Mouse (Mus musculus): ENCODE results near the gene Irgc1.
"Not testable (repeated sequence)": the region's sequence is repeated elsewhere in the genome, so short reads cannot be mapped to it uniquely, and the experiment has no call there.

Irgc1 gene

GRCm38 (mm10) chr7:24435305-24435704 lies 16.8 kb downstream of the Irgc1 start:
- DNase-seq (ENCODE audit: low read depth, low spot score), result no peak

DNA sequence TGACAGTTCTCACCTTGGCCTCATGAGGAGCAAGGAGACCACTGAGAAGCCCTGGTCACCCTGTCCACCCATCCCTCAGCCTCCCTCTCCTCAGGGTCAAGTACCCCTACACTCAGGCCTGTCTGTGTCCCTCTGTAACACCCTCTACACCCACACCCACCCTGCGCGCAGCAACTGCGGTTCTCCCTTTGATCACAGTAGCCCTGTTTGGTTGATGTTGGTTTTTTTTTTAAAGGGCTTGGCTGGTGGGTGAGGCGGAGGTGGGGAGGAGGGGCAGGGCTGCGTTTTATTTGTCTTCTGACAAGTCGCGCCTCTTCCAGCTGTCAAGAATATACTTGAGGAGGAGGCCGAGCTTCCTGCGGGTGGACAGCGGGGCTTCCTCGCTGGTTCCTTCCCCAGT lies 20.4 kb downstream of the Irgc1 start:
- DNase-seq (ENCODE audit: low read depth, low spot score), result no peak

DNA sequence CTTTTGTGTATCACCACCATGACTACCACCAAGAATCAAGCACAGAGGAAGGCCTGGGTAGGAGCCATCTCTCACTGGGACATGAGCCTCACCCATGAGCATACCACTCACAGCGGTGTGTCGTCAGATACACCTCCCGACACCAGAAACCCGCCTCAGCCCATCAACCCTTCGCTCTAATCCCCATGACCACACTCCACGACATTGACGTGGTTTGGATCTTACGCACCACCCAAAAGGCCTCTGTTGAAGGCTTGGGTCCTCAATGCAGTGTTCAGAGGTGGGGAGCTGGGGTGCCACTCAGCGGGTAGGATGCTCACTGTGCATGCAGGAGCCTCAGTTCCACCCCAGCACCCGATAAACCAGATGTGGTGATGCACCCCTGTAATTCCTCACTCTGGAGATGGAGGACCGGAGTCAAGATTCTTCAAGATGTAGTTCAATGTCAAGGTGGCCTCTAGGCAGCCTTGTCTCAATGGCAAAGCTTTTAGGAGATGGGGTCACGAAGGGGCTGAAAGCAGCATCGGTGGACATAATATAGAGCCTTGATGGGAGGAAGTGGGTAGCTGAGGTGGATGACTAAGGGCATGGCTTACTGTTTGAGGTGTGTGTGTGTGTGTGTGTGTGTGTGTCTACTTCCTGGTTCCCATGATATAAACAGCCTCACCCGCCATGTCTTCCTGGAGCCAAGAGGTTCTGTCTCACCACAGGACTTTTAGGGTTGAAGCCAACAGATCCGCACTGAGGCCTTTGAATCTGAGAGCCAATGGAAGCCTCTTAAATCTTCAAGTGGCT lies 21.3 kb downstream of the Irgc1 start:
- DNase-seq (ENCODE audit: low read depth, low spot score), result no peak

DNA sequence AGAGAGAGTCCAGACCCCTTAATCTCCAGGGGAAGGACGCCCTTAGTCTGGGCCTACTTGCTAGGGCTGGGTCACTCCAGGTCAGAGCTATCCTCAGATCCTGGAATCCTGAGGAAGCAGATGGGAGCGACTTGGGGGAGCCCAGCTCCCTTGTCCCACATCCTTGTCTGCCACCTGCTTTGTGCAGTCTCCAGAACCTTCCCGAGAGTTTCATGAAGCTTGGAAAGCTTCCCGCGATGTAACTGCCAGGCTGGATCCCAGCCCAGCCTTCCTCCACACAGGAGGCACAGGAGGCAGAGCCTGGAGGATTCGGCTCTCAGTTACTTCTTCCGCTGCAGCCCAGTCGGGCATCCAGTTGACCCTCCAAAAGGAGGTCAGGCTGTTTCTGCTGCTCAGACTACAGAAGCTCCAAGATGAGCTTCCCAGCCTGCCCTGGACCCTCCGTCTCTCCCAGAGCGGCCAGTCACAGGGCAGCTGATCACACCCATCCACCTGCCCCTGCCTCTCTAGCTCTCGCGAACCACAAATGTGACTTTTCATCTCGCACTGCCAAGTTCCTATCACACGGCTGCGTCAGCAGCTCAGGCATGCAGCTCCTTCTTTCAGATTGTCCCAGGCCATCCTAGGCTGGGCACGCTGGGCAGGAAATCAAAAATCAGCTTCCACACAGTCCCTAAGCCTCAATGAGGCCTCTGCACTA lies 22.5 kb downstream of the Irgc1 start:
- DNase-seq (ENCODE audit: low read depth, low spot score), result peak; percentile 90

DNA sequence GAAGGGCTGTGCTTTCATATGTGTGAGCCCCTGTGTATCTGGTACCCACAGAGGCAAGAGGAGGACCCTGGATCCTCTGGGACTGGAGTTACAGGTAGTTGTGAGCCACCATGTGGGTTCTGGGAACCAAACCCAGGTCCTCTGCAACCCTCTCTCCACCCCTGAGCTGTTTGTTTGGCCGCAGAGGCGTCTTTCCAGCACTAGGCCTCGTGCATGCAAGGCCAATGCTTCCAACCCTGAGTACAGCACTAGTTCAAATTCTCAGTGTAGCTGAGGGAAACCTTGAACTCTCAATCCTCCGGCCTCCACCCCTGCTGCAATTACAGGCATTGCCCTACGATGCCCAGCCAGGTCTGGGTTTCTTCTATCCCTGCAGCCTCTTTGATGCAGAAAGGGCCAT lies 23.4 kb downstream of the Irgc1 start:
- DNase-seq (ENCODE audit: low read depth, low spot score), result no peak

- no peak for DNase-seq (ENCODE audit: low read depth, low spot score)
Measured at GRCm38 (mm10) chr7:24427168-24427567, 24.9 kb downstream of the Irgc1 start.

GRCm38 (mm10) chr7:24425919-24426318 lies 26.2 kb downstream of the Irgc1 start:
- DNase-seq (ENCODE audit: low read depth, low spot score), result no peak

GRCm38 (mm10) chr7:24423956-24424732 lies 28.0 kb downstream of the Irgc1 start:
- DNase-seq (ENCODE audit: low read depth, low spot score), result no peak

GRCm38 (mm10) chr7:24423107-24423763 lies 28.9 kb downstream of the Irgc1 start:
- no peak for DNase-seq (ENCODE audit: low read depth, low spot score)

DNA sequence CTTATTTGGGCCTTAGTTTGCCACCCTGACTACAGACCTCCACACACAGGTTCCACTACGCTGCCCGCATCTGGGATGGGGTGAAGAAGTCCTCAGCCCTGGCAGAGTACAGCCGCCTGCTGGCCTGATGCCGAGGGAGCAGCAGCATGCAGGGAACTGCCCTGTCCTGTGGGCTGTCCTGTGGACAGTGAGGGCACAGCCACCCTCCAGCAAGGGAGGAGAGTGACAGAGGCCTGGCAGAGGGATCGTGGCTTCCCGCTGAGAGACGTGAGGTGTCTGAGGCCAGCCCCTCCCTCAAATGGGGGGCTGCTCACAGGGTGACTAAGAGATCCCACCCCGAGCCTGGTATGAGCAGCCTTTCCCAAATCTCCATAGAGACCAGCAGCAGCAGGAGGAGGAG lies 29.8 kb downstream of the Irgc1 start:
- no peak for DNase-seq (ENCODE audit: low read depth, low spot score)

GRCm38 (mm10) chr7:24421648-24422047 lies 30.4 kb downstream of the Irgc1 start:
- DNase-seq (ENCODE audit: low read depth, low spot score), result no peak

GRCm38 (mm10) chr7:24419579-24419978 lies 32.5 kb downstream of the Irgc1 start:
- no peak for DNase-seq (ENCODE audit: low read depth, low spot score)

- no peak for DNase-seq (ENCODE audit: low read depth, low spot score)
Measured at GRCm38 (mm10) chr7:24415261-24415660, 36.8 kb downstream of the Irgc1 start.

DNA sequence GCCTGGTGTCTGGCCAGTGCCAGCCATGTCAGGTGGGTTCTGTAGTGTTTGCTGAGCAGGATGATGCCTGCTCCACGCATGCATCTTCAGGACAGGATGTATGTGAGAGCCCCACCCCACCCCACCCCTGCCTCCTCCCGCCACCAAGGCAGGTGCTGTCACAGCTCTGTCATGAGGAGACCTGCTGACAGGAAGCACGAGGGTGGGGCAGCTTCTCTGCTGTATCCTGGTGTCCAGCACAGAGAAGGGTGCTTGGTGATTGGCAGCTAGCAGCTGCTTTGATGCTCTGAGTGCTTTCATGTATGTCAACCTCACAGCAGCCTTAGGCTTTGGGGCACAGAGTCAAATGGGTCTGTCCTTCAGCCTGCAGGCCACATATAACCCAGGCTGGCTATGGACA lies 38.5 kb downstream of the Irgc1 start:
- no peak for DNase-seq (ENCODE audit: low read depth, low spot score)

- no peak for DNase-seq (ENCODE audit: low read depth, low spot score)
Measured at GRCm38 (mm10) chr7:24410831-24411230, 41.3 kb downstream of the Irgc1 start.

GRCm38 (mm10) chr7:24410123-24410522 lies 42.0 kb downstream of the Irgc1 start:
- DNase-seq (ENCODE audit: low read depth, low spot score), result no peak

- no peak for DNase-seq (ENCODE audit: low read depth, low spot score)
Measured at GRCm38 (mm10) chr7:24408186-24408585, 43.9 kb downstream of the Irgc1 start.

GRCm38 (mm10) chr7:24406528-24407344 lies 45.4 kb downstream of the Irgc1 start:
- peak; percentile 48 for DNase-seq (ENCODE audit: low read depth, low spot score)

GRCm38 (mm10) chr7:24405649-24406048 lies 46.4 kb downstream of the Irgc1 start:
- DNase-seq (ENCODE audit: low read depth, low spot score), result no peak

- no peak for DNase-seq (ENCODE audit: low read depth, low spot score)
Measured at GRCm38 (mm10) chr7:24402851-24403250, 49.2 kb downstream of the Irgc1 start.

- DNase-seq (ENCODE audit: low read depth, low spot score), result not testable (repeated sequence)
Measured at GRCm38 (mm10) chr7:24400489-24400888, 51.6 kb downstream of the Irgc1 start.
